Mouse (Mus musculus): ENCODE measurements around the gene Vps33a. TPM values are rescaled to one million over a fixed set of nuclear protein-coding genes. Genes with fewer than 3 reads are reported as not detected.

Vps33a gene
- polyA plus RNA-seq, 1 experiment from 2014 or later: 41.5 TPM

DNA sequence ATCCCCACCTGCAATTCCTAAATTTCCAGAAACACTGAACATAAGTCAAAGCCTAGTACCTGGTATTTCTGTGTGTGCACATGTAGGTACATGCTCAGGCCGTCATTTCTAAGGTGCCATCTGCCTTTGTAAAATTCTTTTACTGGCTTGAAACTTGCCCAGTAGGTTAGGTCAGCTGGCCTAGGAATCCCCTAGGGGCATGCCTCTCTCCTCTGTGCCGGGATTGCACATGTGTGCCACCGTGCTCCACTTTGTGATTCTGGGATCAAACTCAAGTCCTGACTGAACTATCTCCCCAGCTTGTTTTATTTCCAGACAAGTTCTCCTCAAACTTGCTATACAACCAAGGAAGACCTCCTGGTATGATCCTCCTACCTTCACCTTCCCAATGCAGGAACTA, 3.9 kb upstream of the Vps33a start:
- no peak overlapping the region for H3K4me3 ChIP-seq
- no peak for ATAC-seq (ENCODE audit: low FRiP score, low read depth)
- H3K27me3 ChIP-seq (replicated peaks): no peaks in the 10 kb centered on the region
- no peaks in the 10 kb centered on the region for H3K9me3 ChIP-seq
- H3K4me2 ChIP-seq (replicated peaks): no peak overlapping the region
- 93% methylated on average over 3 of the region's 3 CpGs for WGBS
- H3K27ac ChIP-seq: no peak overlapping the region
- peaks cover 39% of the 10 kb centered on the region for H3K36me3 ChIP-seq
- no peak overlapping the region for H3K9ac ChIP-seq
- H3K4me1 ChIP-seq: peaks cover 7% of the 10 kb centered on the region

DNA sequence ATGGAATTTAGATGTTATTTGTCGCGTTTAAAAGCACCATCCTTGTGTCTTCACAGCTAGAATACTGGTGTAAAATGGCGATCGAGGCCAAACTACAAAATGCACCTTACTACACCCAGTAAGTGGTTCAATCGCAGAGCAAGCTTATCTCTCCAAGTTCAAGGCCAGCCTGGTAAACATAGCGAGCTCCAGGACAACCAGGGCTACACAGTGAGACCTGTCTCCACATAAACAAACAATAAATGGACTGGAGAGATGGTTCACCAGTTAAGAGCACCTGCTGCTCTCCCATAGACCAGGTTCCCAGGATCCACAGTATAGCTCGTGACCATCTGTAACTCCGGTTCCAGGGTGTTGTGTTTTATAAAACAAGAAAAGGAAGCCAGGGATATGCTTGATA, 524 bp upstream of the Vps33a start:
- no peak overlapping the region; the same call in 1 of the 2 replicates for H3K4me3 ChIP-seq
- no peaks in the 10 kb centered on the region for H3K27me3 ChIP-seq (replicated peaks)
- no peak overlapping the region for H3K9ac ChIP-seq
- ATAC-seq (ENCODE audit: low FRiP score, low read depth): 0 out of 2 replicates have a peak, but pooled peaks have one; percentile 14
- H3K4me1 ChIP-seq: peaks cover 10% of the 10 kb centered on the region
- H3K36me3 ChIP-seq: peaks cover 28% of the 10 kb centered on the region
- no peak overlapping the region for H3K27ac ChIP-seq
- no peaks in the 10 kb centered on the region for H3K9me3 ChIP-seq
- WGBS: 62% methylated on average over 8 of the region's 8 CpGs
- peak overlapping the region; percentile 90 for H3K4me2 ChIP-seq (replicated peaks)

DNA sequence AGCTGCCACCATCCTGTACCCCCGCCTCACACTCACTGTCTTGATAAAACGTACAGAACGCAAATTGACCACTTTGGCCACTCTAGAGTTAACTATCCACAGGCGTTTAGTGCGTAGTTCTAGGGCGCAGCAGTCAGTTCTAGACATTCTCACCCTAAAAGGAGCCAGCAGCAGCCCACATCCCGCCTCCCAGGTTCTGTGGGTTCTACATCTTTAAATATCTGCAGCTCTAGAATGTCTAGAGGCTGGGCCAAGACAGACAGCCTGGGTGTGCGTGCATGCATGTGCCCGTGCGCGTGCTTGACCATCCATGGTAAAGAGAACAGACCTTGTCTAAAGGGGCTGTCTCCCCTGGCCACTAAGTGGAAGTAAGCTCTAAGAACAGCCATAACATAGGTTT, 11.7 kb downstream of the Vps33a start:
- Histone ChIP-seq H3K4me1 (no peaks in the 10 kb centered on the region), H3K9ac (no peak overlapping the region), H3K4me2 (replicated peaks) (no peak overlapping the region), H3K9me3 (no peaks in the 10 kb centered on the region), H3K36me3 (peaks cover 90% of the 10 kb centered on the region), H3K27me3 (replicated peaks) (no peaks in the 10 kb centered on the region), H3K4me3 (no peak overlapping the region), H3K27ac (no peak overlapping the region)
- WGBS: 96% methylated on average over 11 of the region's 11 CpGs
- ATAC-seq (ENCODE audit: low FRiP score, low read depth): no peak

DNA sequence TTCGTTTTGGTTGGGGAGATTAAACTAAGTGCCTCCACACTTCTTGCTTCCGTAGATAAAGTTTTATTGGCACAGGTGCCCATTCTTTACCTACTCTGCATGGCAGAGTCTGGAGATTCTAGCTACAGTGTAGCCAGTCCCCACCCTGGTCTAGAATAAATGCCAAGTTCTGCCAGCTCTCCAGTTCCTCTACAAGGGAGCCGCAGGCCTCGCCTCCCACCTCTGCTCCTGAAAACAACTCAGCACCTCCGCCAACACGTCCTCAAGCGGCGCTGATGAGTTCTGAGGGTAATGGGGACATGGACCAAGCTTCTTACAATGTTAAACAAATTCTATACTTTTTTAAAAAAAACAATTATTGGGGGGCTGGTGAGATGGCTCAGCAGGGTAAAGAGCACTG, 13.2 kb downstream of the Vps33a start:
- Histone ChIP-seq H3K4me1 (no peaks in the 10 kb centered on the region), H3K4me3 (no peak overlapping the region), H3K9ac (no peak overlapping the region), H3K27ac (no peak overlapping the region), H3K9me3 (no peaks in the 10 kb centered on the region), H3K4me2 (replicated peaks) (no peak overlapping the region), H3K36me3 (peaks cover 88% of the 10 kb centered on the region), H3K27me3 (replicated peaks) (no peaks in the 10 kb centered on the region)
- ATAC-seq (ENCODE audit: low FRiP score, low read depth): no peak
- WGBS: 94% methylated on average over 8 of the region's 8 CpGs

DNA sequence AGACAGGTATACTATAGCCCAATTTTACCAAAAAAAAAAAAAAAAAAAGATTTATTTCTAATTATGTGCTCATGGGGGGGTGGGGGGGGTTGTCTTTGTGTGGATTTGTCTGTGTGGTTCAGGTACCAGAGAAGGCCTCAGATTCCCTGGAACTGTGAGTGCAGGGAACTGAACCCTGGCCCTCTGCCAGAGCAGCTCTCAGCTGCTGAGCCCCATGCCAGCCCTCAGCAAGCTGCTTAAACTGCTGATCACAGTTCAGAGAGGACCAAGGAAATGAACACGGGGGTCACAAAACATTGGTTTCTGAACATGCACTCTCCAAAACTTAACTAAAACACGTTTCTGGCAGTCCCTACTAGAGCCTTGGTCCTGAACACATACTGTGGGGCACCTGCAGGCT, 16.4 kb downstream of the Vps33a start:
- peaks cover 61% of the 10 kb centered on the region for H3K36me3 ChIP-seq
- no peaks in the 10 kb centered on the region for H3K4me1 ChIP-seq
- no peaks in the 10 kb centered on the region for H3K27me3 ChIP-seq (replicated peaks)
- H3K4me2 ChIP-seq (replicated peaks): no peak overlapping the region
- no peak overlapping the region for H3K4me3 ChIP-seq
- no peaks in the 10 kb centered on the region for H3K9me3 ChIP-seq
- 86% methylated on average over 2 of the region's 2 CpGs for WGBS
- H3K9ac ChIP-seq: no peak overlapping the region
- ATAC-seq (ENCODE audit: low FRiP score, low read depth): no peak
- no peak overlapping the region for H3K27ac ChIP-seq

DNA sequence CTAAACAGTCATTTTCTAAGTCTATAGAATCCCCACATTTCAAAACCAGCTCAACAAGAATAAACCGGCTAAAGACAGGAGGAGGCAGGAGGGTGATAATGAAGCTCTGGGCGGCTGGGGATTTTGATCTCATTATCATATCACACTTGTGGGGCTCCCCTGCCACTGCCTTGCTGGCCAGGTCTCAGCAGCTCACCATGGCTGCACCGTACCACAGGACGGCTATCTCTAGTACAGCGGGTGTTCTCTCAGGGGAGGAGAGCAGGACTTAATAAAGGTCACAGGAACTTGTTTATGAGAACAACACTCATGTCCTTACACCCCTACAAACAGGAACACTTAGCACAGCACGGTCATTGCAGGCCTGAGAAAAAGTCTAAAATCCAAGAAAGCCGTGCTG, 17.1 kb downstream of the Vps33a start:
- 92% methylated on average over 7 of the region's 7 CpGs for WGBS
- ATAC-seq (ENCODE audit: low FRiP score, low read depth): no peak

DNA sequence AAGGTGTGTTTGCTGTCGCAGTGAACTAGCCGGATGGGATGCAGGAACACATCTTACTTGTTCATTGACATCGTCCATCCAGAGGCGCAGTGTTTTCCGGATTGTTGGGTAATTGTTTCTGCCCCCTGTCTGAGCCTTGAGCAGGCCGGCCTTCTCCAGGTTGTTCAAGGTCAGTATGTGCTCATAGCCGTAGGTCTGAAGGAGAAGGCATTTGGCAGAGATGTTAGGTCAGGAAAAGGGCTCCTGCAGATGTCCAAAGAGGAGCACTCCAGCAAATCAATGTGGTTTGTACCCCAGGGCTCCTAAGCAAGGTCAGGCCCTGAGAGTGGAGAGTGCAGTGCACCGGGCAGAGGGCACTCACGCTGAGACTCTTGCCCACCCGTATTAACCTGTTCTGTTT, 39.0 kb downstream of the Vps33a start:
- Histone ChIP-seq H3K9ac (no peak overlapping the region), H3K4me1 (no peaks in the 10 kb centered on the region), H3K4me3 (no peak overlapping the region), H3K4me2 (replicated peaks) (no peak overlapping the region), H3K9me3 (no peaks in the 10 kb centered on the region), H3K27me3 (replicated peaks) (no peaks in the 10 kb centered on the region), H3K36me3 (peaks cover 83% of the 10 kb centered on the region), H3K27ac (no peak overlapping the region)
- ATAC-seq (ENCODE audit: low FRiP score, low read depth): no peak
- WGBS: 96% methylated on average over 10 of the region's 10 CpGs

More for the DNA sequence above, 17.1 kb downstream of the Vps33a start:
- Histone ChIP-seq H3K4me1 (no peaks in the 10 kb centered on the region), H3K9ac (no peak overlapping the region), H3K36me3 (peaks cover 55% of the 10 kb centered on the region), H3K27me3 (replicated peaks) (no peaks in the 10 kb centered on the region), H3K27ac (no peak overlapping the region), H3K4me2 (replicated peaks) (no peak overlapping the region), H3K4me3 (no peak overlapping the region), H3K9me3 (no peaks in the 10 kb centered on the region)

DNA sequence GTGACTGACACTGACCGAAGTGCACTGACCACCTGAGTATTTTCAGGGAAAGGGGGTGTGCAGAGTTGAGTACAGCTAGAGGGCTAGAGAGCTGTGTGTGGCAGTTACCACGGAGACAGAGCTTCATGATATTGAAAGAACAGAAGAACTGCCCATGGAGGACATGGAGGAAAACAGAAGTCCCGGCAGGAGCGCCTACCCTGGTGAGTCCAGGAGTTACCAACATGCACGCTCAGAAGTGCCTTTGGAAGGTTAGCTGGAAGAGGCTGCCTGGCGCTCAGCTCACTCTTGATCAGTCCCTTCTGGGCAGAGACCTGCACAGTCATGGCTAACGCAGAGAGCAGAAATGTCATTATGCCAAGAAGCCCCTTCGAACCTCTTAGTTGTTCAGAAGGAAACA, 42.8 kb downstream of the Vps33a start:
- H3K27me3 ChIP-seq (replicated peaks): no peaks in the 10 kb centered on the region
- H3K36me3 ChIP-seq: peaks cover 74% of the 10 kb centered on the region
- WGBS: 92% methylated on average over 8 of the region's 8 CpGs
- no peak overlapping the region for H3K9ac ChIP-seq
- ATAC-seq (ENCODE audit: low FRiP score, low read depth): no peak
- H3K27ac ChIP-seq: no peak overlapping the region
- no peaks in the 10 kb centered on the region for H3K9me3 ChIP-seq
- no peak overlapping the region for H3K4me2 ChIP-seq (replicated peaks)
- no peaks in the 10 kb centered on the region for H3K4me1 ChIP-seq
- H3K4me3 ChIP-seq: no peak overlapping the region

DNA sequence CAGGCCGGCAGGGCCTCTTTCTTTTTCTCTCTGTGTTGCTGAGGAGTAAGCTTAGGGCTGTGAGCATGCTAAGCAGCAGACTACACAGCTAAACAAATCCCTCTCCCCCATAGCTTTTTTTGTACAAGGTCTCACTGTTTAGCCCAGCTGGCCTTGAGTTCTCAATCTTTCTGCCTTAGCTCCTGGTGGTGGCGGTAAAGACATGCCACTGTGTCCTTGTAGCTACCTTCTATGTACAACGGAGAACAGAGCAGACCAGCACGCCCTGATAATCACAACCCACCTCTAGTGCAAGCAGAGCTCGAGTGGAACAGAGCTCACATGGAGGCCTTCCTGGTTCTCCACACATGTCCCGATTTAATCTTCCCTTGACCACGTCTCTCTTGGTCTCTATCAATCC, 44.2 kb downstream of the Vps33a start:
- no peak overlapping the region for H3K4me2 ChIP-seq (replicated peaks)
- 83% methylated on average over 7 of the region's 7 CpGs for WGBS
- no peak overlapping the region for H3K27ac ChIP-seq
- no peaks in the 10 kb centered on the region for H3K9me3 ChIP-seq
- ATAC-seq (ENCODE audit: low FRiP score, low read depth): no peak
- H3K4me3 ChIP-seq: no peak overlapping the region
- H3K27me3 ChIP-seq (replicated peaks): no peaks in the 10 kb centered on the region
- H3K36me3 ChIP-seq: peaks cover 61% of the 10 kb centered on the region
- peaks cover 8% of the 10 kb centered on the region for H3K4me1 ChIP-seq
- H3K9ac ChIP-seq: no peak overlapping the region

DNA sequence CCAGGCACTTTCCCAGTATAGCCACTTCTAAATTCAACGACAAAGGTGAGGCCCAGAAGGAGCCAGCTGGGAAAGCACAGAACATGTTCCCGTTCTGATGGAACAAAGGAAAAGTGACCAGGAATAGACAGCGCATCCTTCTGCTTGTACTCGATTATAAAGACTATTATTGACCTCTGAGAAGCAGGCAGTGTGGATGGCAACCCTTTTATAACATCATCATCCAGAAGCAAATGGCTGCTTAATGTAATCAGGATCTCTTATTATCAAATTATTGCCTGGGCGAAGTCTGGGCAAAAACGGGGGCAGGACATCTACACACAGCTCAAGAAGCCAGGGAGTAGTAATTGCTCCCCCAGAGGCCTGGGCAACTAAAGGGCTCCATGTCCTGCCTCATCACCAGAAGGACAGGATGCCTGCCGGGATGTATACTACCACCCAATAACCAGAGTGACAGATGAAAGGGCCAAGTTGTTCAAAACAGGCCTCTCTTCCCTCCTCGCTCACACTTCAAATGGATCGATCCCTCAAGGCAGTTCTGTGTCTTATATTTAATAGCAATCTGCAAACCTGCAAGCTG, 46.8 kb downstream of the Vps33a start:
- Histone ChIP-seq H3K9me3 (no peaks in the 10 kb centered on the region), H3K27me3 (replicated peaks) (no peaks in the 10 kb centered on the region), H3K27ac (no peak overlapping the region), H3K36me3 (peaks cover 35% of the 10 kb centered on the region), H3K4me3 (no peak overlapping the region), H3K4me1 (peaks cover 27% of the 10 kb centered on the region), H3K9ac (no peak overlapping the region), H3K4me2 (replicated peaks) (no peak overlapping the region)
- ATAC-seq (ENCODE audit: low FRiP score, low read depth): no peak
- WGBS: 90% methylated on average over 9 of the region's 9 CpGs

DNA sequence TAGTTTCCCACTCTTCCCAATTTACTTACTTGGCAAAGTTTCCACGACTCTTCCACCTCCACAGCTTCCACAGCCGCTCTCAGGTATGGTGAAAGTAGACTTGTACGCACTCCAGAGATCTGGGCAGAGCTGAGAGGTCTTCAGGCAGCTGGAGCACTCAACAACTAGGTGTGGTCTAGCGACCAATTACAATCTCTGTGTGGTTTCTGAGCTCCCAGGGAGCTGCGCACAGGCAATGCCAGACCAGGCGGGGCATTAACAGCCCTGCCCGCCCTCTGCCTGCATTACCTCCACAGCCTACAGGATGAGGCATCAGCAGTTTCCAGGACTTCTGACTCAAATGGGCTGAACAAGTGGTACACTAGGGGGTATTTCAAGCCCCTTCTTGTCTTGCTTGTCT, 47.6 kb downstream of the Vps33a start, which contains the start of gene Gm49027:
TSS of gene Gm49027 (minus strand) at position 208 of the 400 bp plus-strand sequence.
- Histone ChIP-seq H3K36me3 (peaks cover 28% of the 10 kb centered on the region), H3K27me3 (replicated peaks) (no peaks in the 10 kb centered on the region), H3K9me3 (no peaks in the 10 kb centered on the region), H3K4me2 (replicated peaks) (peak within 1 kb of the TSS; percentile 95), H3K27ac (peak within 1 kb of the TSS; percentile 38; the same call in 1 of the 2 replicates), H3K4me3 (peak within 1 kb of the TSS; percentile 80), H3K9ac (peak within 1 kb of the TSS; percentile 73), H3K4me1 (peaks cover 27% of the 10 kb centered on the region)
- 82% methylated on average over 7 of the region's 7 CpGs for WGBS
- ATAC-seq (ENCODE audit: low FRiP score, low read depth): no peak

DNA sequence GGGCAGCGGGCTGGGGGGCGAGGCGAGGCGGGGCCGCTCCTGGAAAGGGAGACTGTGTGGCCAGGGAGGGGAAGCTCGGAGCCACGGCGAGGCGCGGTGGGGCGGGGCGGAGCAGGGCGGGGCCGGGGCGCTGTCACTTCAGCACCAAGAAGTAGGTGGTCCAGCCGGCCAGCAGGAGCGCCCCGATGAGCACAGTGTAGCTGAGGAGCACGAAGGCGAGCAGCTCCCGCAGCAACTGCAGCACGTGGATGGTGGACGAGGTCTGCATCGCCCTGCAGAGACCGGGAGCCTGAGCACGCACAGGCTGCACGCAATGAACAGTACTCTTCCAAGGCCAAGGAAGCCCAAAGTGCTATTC, 48.5 kb downstream of the Vps33a start:
- ATAC-seq (ENCODE audit: low FRiP score, low read depth): peak; percentile 96

More for the DNA sequence above, 48.5 kb downstream of the Vps33a start:
- H3K27ac ChIP-seq: peak overlapping the region; percentile 38; the same call in 1 of the 2 replicates
- peaks cover 27% of the 10 kb centered on the region for H3K4me1 ChIP-seq
- no peaks in the 10 kb centered on the region for H3K27me3 ChIP-seq (replicated peaks)
- H3K36me3 ChIP-seq: peaks cover 24% of the 10 kb centered on the region; the same call in 1 of the 2 replicates
- no peaks in the 10 kb centered on the region for H3K9me3 ChIP-seq
- peak overlapping the region; percentile 95 for H3K4me2 ChIP-seq (replicated peaks)
- WGBS: under 1% methylated on average over 26 of the region's 27 CpGs
- peak overlapping the region; percentile 73 for H3K9ac ChIP-seq
- peak overlapping the region; percentile 80 for H3K4me3 ChIP-seq
